Mouse (Mus musculus) layer of hippocampus, adult 9-10 months (tissue): ENCODE measurements around the gene Gulp1.
A peak's percentile ranks its signal among the peaks of the same experiment; 100 is the strongest.

Source experiments
- DNase-seq: peaks from one replicate; pipeline ENCODE4 v3.0.0; 2022; ENCODE audit warnings: low spot score

Gene Gulp1

GRCm38 (mm10) chr1:44720785-44721410 is 169.6 kb downstream of the Gulp1 start:
- no peak for DNase-seq

DNA sequence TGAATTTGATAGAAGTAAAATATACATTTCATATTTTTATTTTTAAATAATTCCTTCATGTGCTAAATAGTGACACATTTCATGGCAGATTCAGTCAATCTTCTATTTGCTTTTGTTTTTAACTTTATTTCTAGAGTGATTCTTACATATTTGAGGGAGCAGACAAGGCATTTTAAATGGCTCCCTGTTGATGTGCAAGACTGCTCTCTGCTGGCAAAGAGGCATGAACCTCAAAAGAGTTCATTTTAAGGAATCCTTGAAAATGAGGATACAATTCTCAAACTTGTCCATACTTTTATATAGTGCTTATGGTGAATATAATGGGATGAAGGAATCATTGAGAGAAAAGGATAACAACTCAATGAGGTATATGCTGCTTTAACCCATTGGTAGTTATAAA is 189.9 kb downstream of the Gulp1 start:
- DNase-seq = no peak

GRCm38 (mm10) chr1:44745711-44746110 is 194.4 kb downstream of the Gulp1 start:
- DNase-seq = peak; percentile 66

- no peak for DNase-seq
Observed at GRCm38 (mm10) chr1:44750731-44751730, 199.7 kb downstream of the Gulp1 start.

DNA sequence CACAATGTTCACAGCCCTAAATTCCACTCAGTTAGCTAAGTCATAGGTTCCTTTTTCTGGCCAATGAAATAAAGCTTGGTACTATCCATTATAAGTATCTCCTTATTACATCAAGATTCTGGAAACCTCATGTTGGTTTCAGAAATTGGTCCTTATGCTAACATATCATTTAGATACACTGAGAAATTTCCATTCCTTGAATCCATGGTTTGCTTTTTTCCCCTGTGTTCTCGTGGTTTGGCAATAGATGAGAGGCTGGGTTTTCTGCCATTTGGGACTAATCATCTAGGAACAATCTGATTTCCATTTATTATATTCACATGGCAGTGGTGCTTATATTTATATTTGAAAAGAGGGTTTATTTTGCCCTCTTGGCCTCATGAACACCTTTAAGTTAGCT is 226.9 kb downstream of the Gulp1 start:
- DNase-seq = no peak

DNA sequence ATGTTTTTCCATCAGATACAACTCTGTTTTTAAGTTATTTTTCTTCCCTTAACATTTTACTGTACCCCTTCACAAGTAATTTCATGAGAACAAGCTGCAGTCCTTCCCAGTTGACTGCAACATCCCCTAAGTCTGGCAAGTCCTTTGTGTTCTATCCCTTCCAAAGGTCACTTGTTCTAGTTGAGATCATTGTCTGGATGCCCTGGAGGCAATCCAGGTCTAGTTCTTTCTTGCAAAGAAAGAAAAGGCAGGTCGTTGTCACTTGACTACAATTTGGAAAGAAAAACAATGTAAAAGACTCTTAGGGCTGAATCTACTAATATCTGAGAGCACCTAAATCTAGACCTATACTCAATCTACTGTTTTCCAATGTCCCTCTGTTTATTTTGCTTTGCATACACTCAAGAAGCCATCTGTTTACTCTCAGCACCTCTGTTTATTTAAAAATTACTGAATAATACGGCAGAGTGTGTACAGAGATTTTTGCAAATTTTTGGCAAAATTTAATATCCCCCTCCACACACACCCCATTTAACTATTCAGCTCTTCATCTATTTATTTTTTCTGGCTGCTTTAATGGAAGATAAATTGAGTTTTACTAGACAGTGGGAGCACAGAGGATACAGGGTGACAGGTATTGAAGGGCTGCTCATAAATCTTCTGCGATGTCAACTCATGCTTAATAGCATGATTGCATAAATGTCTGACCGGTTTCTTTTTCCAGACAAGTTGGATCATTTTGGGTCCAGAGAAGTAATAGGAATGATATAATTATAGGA is 252.5 kb downstream of the Gulp1 start:
- DNase-seq = no peak

DNA sequence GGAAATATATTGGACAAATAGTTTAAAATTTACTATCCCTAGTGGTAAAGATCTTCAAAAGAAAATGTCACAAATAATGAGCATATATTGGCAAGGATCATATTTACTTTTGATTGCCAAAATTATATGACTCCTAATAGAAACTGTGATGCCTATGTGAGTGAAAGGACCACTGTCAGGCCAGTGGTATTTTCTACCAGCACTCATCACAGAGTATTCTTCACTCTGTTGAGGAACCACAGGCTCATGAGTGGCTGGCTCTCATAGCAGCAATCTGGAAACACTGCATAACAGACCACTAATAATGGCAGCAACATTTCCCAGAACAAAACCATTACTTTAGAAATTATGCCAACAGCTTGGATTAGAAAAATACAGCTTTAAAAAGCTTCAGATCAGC is 255.1 kb downstream of the Gulp1 start:
- no peak for DNase-seq

DNA sequence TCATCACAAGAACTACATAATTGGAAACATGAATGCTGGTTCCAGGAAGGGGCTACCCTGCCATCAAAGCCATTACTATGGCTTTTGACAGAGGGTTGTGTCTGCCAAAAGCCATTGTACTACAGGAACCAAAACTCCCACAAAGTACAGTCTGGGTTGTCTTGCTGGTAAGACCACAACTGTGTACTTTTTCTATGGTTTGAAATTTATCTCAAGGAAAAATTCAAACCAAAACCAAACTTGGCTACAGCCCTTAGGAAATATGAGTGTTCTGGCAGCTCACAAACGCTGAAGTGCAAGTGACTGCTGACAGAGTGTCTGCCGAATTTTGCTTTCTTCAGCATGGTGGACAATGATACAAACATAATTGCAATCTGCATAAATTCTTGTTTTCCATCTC is 259.0 kb downstream of the Gulp1 start:
- DNase-seq = no peak

DNA sequence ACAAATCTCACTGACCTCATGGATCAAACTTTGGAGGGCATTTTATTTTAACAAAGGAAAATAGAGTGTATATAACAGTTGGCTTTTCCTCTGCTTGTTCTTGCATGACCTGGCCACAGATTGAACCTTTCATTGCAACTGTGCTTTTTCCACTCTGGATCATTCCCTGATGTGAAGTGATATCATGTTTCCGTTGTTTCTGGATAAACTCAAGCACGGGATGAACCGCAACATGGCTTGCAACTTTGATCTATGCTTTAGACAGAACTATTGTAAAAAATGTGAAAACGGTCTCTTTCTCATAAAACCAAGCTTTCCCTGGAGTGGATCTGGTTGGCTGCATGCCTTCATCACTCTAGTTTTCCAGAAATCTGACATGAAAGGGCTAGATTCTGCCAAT is 282.6 kb downstream of the Gulp1 start:
- no peak for DNase-seq
